Mouse (Mus musculus) limb, embryonic 15.5 days (tissue): ENCODE data around the gene Atp1b1. TPM values are rescaled to one million over a fixed set of nuclear protein-coding genes. Genes with fewer than 3 reads are reported as not detected.

ENCODE experiments used
- ATAC-seq: fragments of 200-750 bp; cut with Nextera tagmentation; 2 replicates; pipeline ENCODE4 v1.8.0; 2017; ENCODE audit warnings: low read depth, moderate TSS enrichment; ENCODE audit not compliant: insufficient number of reproducible peaks, low FRiP score, low TSS enrichment
- H3K27ac ChIP-seq: fragments of 300-500 bp; sonication (generic); 2 replicates; pipeline ENCODE4 v1.5.1; 2015; ENCODE audit warnings: moderate library complexity, mild to moderate bottlenecking, inconsistent platforms
- H3K27me3 ChIP-seq: fragments of 300-500 bp; sonication (generic); 2 replicates; pipeline ENCODE4 v1.6.1; 2015; ENCODE audit warnings: inconsistent platforms
- H3K36me3 ChIP-seq: fragments of 300-500 bp; sonication (generic); 2 replicates; pipeline ENCODE4 v1.6.1; 2015; ENCODE audit warnings: inconsistent platforms
- H3K4me1 ChIP-seq: fragments of 300-500 bp; sonication (generic); 2 replicates; pipeline ENCODE4 v1.6.1; 2015; ENCODE audit warnings: inconsistent platforms
- H3K4me2 ChIP-seq: fragments of 300-500 bp; sonication (generic); 2 replicates; pipeline ENCODE4 v1.6.1; 2015; ENCODE audit warnings: mild to moderate bottlenecking, inconsistent platforms
- H3K4me3 ChIP-seq: fragments of 300-500 bp; sonication (generic); 2 replicates; pipeline ENCODE4 v1.5.1; 2015; ENCODE audit warnings: mild to moderate bottlenecking, inconsistent platforms
- H3K9ac ChIP-seq: fragments of 300-500 bp; sonication (generic); 2 replicates; pipeline ENCODE4 v1.6.1; 2015; ENCODE audit warnings: inconsistent platforms
- H3K9me3 ChIP-seq: fragments of 300-500 bp; sonication (generic); 2 replicates; pipeline ENCODE4 v1.6.1; 2016; ENCODE audit warnings: inconsistent platforms
- WGBS: fragments of 180-500 bp; shearing (Covaris S2); methylation state at CpG from one replicate; pipeline ENCODE4 v1.1.7; 2015; 5-methylcytosine and 5-hydroxymethylcytosine counted together
- polyA plus RNA-seq: library from polyadenylated mRNA; unstranded; fragments of >200 nt; fragmentation: Nextera tagmentation; extraction: Ambion mirVana; gene quantifications from 2 replicates; pipeline ENCODE4 v1.2.1, GENCODE M21; 2015

Atp1b1 gene
- polyA plus RNA-seq, 1 experiment from 2014 or later, result 23.6 TPM

GRCm38 (mm10) chr1:164451346-164451745 lies 6.8 kb downstream of the Atp1b1 start:
- Histone ChIP-seq H3K9me3 (no peaks in the 10 kb centered on the region), H3K4me2 (no peak overlapping the region), H3K4me3 (no peak overlapping the region), H3K27me3 (peaks cover 15% of the 10 kb centered on the region), H3K9ac (no peak overlapping the region), H3K36me3 (no peaks in the 10 kb centered on the region), H3K4me1 (peaks cover 6% of the 10 kb centered on the region), H3K27ac (no peak overlapping the region)
- no peak for ATAC-seq
- WGBS, result 80% methylated on average over 5 of the region's 5 CpGs

- Histone ChIP-seq H3K4me2 (no peak overlapping the region), H3K4me3 (no peak overlapping the region), H3K9me3 (no peaks in the 10 kb centered on the region), H3K36me3 (no peaks in the 10 kb centered on the region), H3K27ac (no peak overlapping the region), H3K27me3 (peaks cover 8% of the 10 kb centered on the region), H3K4me1 (peaks cover 5% of the 10 kb centered on the region), H3K9ac (no peak overlapping the region)
- 78% methylated on average over 4 of the region's 4 CpGs for WGBS
- no peak for ATAC-seq
Measured at GRCm38 (mm10) chr1:164450644-164451043, 7.5 kb downstream of the Atp1b1 start.

GRCm38 (mm10) chr1:164450231-164450630 lies 7.9 kb downstream of the Atp1b1 start:
- Histone ChIP-seq H3K4me2 (no peak overlapping the region), H3K27me3 (0 out of 2 replicates have a peak, but pooled peaks cover 6% of the 10 kb centered on the region), H3K27ac (no peak overlapping the region), H3K4me1 (peaks cover 5% of the 10 kb centered on the region), H3K4me3 (no peak overlapping the region), H3K9ac (no peak overlapping the region), H3K9me3 (no peaks in the 10 kb centered on the region), H3K36me3 (no peaks in the 10 kb centered on the region)
- no peak for ATAC-seq
- 82% methylated on average over 4 of the region's 4 CpGs for WGBS

GRCm38 (mm10) chr1:164449626-164450025 lies 8.5 kb downstream of the Atp1b1 start:
- Histone ChIP-seq H3K4me2 (no peak overlapping the region), H3K27me3 (0 out of 2 replicates have a peak, but pooled peaks cover under 1% of the 10 kb centered on the region), H3K4me3 (no peak overlapping the region), H3K9ac (no peak overlapping the region), H3K27ac (no peak overlapping the region), H3K4me1 (peaks cover 3% of the 10 kb centered on the region), H3K36me3 (no peaks in the 10 kb centered on the region), H3K9me3 (no peaks in the 10 kb centered on the region)
- WGBS, result 88% methylated on average over 8 of the region's 8 CpGs
- no peak for ATAC-seq

GRCm38 (mm10) chr1:164447521-164447920 lies 10.6 kb downstream of the Atp1b1 start:
- WGBS, result 88% methylated on average over 6 of the region's 6 CpGs
- H3K27ac ChIP-seq, result no peak overlapping the region
- no peak for ATAC-seq
- no peaks in the 10 kb centered on the region for H3K27me3 ChIP-seq
- no peak overlapping the region for H3K4me3 ChIP-seq
- H3K4me1 ChIP-seq, result no peaks in the 10 kb centered on the region
- H3K36me3 ChIP-seq, result no peaks in the 10 kb centered on the region
- no peak overlapping the region for H3K9ac ChIP-seq
- no peak overlapping the region for H3K4me2 ChIP-seq
- H3K9me3 ChIP-seq, result no peaks in the 10 kb centered on the region

- Histone ChIP-seq H3K4me3 (no peak overlapping the region), H3K27ac (no peak overlapping the region), H3K4me2 (no peak overlapping the region), H3K27me3 (no peaks in the 10 kb centered on the region), H3K36me3 (0 out of 2 replicates have a peak, but pooled peaks cover 2% of the 10 kb centered on the region), H3K4me1 (no peaks in the 10 kb centered on the region), H3K9ac (no peak overlapping the region), H3K9me3 (no peaks in the 10 kb centered on the region)
- 90% methylated on average over 10 of the region's 10 CpGs for WGBS
- no peak for ATAC-seq
Measured at GRCm38 (mm10) chr1:164446535-164446934, 11.6 kb downstream of the Atp1b1 start.

- no peak for ATAC-seq
- WGBS, result 79% methylated on average over 5 of the region's 5 CpGs
Measured at GRCm38 (mm10) chr1:164445620-164446162, 12.5 kb downstream of the Atp1b1 start.

GRCm38 (mm10) chr1:164441408-164441974 lies 16.7 kb downstream of the Atp1b1 start:
- H3K4me1 ChIP-seq, result no peaks in the 10 kb centered on the region
- WGBS, result 70% methylated on average over 18 of the region's 18 CpGs
- H3K9me3 ChIP-seq, result no peaks in the 10 kb centered on the region
- H3K9ac ChIP-seq, result no peak overlapping the region
- H3K4me3 ChIP-seq, result no peak overlapping the region
- no peaks in the 10 kb centered on the region for H3K27me3 ChIP-seq
- H3K36me3 ChIP-seq, result peaks cover 28% of the 10 kb centered on the region; the same call in 1 of the 2 replicates
- no peak overlapping the region for H3K27ac ChIP-seq
- ATAC-seq, result no peak
- no peak overlapping the region for H3K4me2 ChIP-seq

More at GRCm38 (mm10) chr1:164445620-164446162, 12.5 kb downstream of the Atp1b1 start:
- Histone ChIP-seq H3K36me3 (0 out of 2 replicates have a peak, but pooled peaks cover 4% of the 10 kb centered on the region), H3K4me3 (no peak overlapping the region), H3K4me2 (no peak overlapping the region), H3K9me3 (no peaks in the 10 kb centered on the region), H3K27me3 (no peaks in the 10 kb centered on the region), H3K27ac (no peak overlapping the region), H3K9ac (no peak overlapping the region), H3K4me1 (no peaks in the 10 kb centered on the region)

GRCm38 (mm10) chr1:164440708-164441407 lies 17.3 kb downstream of the Atp1b1 start:
- 79% methylated on average over 11 of the region's 11 CpGs for WGBS
- Histone ChIP-seq H3K36me3 (peaks cover 28% of the 10 kb centered on the region; the same call in 1 of the 2 replicates), H3K27ac (no peak overlapping the region), H3K4me1 (no peaks in the 10 kb centered on the region), H3K27me3 (no peaks in the 10 kb centered on the region), H3K4me3 (no peak overlapping the region), H3K4me2 (no peak overlapping the region), H3K9me3 (no peaks in the 10 kb centered on the region), H3K9ac (no peak overlapping the region)
- ATAC-seq, result no peak

- Histone ChIP-seq H3K9me3 (no peaks in the 10 kb centered on the region), H3K36me3 (peaks cover 28% of the 10 kb centered on the region; the same call in 1 of the 2 replicates)
Measured at GRCm38 (mm10) chr1:164440230-164440629, 17.9 kb downstream of the Atp1b1 start.

GRCm38 (mm10) chr1:164436749-164437148 lies 21.4 kb downstream of the Atp1b1 start:
- Histone ChIP-seq H3K4me2 (no peak overlapping the region), H3K4me3 (no peak overlapping the region), H3K4me1 (no peaks in the 10 kb centered on the region; the same call in 1 of the 2 replicates), H3K9ac (no peak overlapping the region), H3K27me3 (no peaks in the 10 kb centered on the region), H3K9me3 (no peaks in the 10 kb centered on the region), H3K27ac (no peak overlapping the region), H3K36me3 (peaks cover 28% of the 10 kb centered on the region; the same call in 1 of the 2 replicates)
- no peak for ATAC-seq
- WGBS, result 84% methylated on average over 7 of the region's 7 CpGs

More at GRCm38 (mm10) chr1:164440230-164440629, 17.9 kb downstream of the Atp1b1 start:
- H3K4me3 ChIP-seq, result no peak overlapping the region
- no peak overlapping the region for H3K9ac ChIP-seq
- no peak overlapping the region for H3K27ac ChIP-seq
- H3K4me2 ChIP-seq, result no peak overlapping the region
- ATAC-seq, result no peak
- 87% methylated on average over 6 of the region's 6 CpGs for WGBS
- no peaks in the 10 kb centered on the region for H3K4me1 ChIP-seq
- H3K27me3 ChIP-seq, result no peaks in the 10 kb centered on the region

GRCm38 (mm10) chr1:164434049-164434448 lies 24.1 kb downstream of the Atp1b1 start:
- no peak overlapping the region for H3K4me2 ChIP-seq
- no peaks in the 10 kb centered on the region for H3K27me3 ChIP-seq
- no peak for ATAC-seq
- no peaks in the 10 kb centered on the region; the same call in 1 of the 2 replicates for H3K4me1 ChIP-seq
- 33% methylated on average over 6 of the region's 6 CpGs for WGBS
- H3K9me3 ChIP-seq, result no peaks in the 10 kb centered on the region
- no peak overlapping the region for H3K4me3 ChIP-seq
- peaks cover 14% of the 10 kb centered on the region; the same call in 1 of the 2 replicates for H3K36me3 ChIP-seq
- H3K27ac ChIP-seq, result no peak overlapping the region
- H3K9ac ChIP-seq, result no peak overlapping the region
